Mouse (Mus musculus) frontal cortex, postnatal 36 days (tissue): Measurements from ENCODE around the gene Slc4a1.
A peak's percentile ranks its signal among the peaks of the same experiment; 100 is the strongest.

Source experiments
- DNase-seq, 2 experiments: peaks; one replicate each; pipeline ENCODE4 v3.0.0; 2022; ENCODE audit warnings: low spot score in 2 of 2

Slc4a1 gene

DNA sequence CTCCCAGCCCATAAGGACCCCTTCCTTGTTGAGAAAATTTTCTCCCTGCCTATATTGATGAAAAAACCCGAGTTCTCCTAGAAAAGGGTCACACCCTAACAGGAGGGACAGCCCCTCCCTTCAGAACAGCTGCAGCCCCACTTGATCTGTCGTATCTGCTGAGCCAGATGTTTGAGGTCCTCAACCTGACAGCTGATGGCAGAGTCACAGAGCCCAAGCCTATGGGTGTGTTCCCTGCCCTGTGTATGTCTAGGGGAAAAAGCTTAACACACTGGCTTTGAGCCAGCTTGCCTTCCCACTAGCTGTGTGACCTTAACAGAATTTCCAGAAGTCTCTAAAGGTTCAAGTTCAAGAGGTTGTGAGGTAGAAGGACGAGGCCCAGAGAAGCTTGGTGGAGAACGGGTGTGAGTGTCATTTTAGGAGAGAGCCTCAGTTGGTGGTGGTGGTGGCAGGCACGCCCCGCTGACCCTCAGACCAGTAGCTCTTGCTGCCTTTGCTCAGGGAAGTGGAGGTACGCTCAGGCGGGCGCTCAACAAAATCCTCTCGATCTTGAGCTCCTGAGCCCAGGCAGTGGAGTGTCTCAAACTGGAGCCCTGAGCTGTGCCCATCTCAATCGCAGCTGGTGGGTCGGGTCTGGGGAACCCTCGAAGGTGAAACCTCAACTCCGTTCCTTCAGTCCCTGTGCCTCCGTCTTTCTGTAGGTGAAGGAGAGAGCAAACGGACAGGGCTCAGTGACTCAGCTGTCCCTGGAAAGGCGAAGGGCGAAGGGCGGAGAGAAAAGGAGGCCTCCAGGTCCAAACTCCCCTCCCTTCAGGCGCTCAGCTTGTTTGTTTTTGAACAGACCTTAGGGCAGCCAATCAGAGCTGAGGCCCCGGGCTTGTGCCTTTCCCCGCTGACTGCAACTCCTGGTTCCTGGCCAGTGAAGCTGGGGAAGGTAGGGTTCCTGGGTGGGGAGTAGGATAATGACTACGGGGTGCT is 9.5 kb upstream of the Slc4a1 start:
- no peak for DNase-seq

DNA sequence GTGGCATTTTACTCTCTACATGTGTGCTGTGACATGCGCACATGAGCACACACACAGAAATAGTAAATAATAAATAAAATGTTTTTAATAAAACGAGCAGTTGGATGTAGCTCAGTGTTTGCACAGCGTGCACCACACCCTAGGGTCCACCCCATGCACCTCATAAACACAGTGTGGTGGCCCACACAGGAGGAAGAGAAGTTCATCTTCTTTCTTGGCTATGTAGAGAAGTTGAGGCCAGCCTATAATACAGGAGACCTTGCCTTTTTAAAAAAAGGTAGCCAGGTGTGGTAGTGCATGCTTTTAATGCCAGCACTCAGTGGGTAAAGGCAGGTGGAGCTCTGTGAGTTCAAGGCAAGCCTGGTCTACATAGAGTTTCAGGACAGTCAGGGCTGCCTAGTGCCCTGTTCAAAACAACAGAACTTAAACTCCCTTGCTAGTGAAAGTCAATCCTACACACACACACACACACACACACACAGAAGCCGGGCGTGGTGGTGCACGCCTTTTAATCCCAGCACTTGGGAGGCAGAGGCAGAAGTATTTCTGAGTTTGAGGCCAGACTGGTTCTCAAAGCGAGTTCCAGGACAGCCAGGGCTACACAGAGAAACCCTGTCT is 8.2 kb upstream of the Slc4a1 start:
- DNase-seq, result no peak

DNA sequence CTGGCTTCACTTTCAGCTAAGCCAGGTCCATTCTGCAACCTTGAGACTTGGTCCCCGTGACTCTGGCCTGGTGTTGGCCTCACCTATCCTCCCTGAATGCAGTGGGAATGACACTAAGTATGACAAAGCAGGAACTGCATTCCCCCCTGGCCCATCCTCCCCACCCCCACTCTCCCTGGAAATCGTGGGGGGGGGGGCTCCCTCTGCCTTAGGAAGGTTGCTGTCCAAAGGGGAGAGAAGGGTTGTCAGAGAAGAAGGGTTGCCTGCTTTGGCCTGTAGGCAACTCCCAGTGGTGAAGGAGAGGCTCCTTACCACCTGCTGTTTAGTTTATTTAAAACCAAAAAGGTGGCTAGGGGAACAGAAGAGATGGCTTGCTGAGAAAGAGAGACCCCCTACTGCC is 7.6 kb upstream of the Slc4a1 start:
- DNase-seq, result no peak

DNA sequence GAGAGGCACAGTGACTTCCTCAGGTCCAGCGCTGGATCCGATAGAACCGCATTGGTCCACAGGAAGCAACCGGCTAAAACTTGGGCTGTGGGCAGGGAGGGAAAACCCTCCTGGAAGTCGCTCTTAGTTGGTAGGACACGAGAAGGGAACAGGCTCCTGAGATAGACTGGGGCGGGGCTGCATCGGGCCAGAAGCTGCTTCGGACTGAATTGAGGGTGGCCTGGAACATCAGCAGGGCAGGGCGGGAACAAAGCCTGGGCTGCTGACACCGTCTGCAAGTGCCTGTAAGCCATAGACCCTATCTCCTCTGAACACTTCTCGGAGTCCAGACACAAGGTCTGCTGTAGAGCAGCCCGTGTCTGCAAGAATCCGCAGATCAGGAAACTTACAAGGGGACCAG is 6.9 kb upstream of the Slc4a1 start:
- DNase-seq, result no peak

DNA sequence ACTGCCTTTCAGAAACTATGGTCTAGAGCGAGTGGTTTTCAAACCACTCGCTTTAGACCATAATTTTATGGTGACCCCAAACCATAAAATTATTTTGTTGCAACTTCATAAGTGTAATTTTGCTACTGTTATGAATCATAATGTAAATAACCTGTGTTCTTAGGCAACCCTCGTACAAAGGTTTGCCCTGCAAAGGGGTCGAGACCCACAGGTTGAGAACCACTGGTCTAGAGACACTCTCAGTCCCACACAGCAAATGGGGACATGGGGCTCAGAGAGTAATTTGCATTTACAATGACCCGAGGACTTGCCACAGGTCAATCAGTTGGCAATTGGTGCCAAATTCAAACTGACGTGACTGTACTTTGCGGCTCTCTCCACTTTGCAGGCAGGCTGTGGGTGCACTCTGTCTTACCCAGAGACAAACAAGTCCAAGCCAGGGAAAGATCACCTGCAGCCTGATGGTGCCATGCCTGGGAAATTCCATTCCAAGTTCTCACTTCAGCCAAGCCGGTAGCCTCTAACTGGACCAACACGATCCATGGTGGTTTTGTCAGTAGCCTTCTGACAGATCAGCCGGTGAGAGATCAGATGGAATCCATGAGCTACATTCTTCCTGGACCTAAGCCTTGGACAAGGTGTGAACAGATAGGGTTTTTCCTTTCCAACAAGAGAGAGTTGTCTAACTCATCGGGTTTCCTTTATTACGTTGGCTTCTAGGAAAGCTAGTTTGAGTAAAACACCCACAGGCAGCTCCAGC is 6.1 kb upstream of the Slc4a1 start:
- DNase-seq, result no peak

DNA sequence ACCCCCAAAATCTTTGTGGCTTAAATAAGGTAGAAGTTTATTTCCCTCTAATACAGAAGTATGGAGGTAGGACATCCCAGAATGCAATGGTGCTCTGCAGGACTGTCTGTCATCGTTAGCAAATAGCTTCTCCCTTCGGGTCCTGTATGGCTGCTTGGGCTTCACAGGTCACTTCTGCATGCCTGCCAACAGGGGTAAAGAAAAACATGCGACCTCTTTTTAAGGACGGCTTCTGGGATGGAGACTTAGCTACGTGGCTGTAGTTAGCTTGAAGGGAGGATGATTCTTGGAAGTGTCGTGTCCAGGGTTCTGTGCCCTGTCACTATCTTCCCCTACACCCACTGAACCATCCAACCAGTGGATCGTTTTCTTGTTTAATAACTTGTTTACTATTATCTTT is 4.3 kb upstream of the Slc4a1 start:
- no peak for DNase-seq

DNA sequence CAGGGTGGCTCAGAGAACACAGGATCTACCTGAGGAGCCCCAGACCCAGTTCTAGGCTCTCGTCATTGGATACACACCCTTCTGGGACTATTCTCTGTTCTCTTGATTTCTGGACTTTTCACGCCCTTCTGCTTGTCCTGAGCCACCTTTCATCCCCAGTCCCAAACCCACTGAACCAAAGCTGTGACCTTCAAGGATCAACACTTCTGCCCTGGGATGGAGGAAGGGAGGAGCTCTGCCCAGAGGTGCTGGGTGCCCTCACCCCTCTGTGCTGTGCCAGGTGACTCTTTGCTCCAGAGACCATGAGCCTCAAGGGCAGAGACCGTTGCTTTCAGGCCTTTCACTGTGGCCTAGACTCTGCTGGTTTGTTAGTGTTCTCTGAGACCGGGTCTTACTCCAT is 3.3 kb upstream of the Slc4a1 start:
- no peak for DNase-seq

DNA sequence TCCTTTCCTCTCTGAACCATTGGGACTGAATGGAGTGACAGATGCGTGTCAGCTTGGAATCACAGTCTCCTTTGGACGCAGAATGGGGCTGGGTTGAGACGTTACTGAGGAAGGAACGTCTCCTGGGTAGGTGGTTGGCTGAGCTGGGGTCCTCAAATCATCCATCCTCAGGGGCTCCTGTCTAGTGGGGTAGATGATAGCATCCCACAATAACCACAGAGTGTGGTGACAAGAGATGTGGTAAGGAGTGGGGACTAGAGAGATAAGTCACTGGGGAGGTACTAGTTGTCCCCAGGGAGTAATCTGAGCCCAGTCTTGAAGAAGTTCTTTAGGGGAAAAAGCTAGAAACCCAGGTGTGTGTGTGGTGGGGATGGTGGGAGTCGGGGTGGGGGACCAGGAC is 2.3 kb upstream of the Slc4a1 start:
- no peak for DNase-seq

DNA sequence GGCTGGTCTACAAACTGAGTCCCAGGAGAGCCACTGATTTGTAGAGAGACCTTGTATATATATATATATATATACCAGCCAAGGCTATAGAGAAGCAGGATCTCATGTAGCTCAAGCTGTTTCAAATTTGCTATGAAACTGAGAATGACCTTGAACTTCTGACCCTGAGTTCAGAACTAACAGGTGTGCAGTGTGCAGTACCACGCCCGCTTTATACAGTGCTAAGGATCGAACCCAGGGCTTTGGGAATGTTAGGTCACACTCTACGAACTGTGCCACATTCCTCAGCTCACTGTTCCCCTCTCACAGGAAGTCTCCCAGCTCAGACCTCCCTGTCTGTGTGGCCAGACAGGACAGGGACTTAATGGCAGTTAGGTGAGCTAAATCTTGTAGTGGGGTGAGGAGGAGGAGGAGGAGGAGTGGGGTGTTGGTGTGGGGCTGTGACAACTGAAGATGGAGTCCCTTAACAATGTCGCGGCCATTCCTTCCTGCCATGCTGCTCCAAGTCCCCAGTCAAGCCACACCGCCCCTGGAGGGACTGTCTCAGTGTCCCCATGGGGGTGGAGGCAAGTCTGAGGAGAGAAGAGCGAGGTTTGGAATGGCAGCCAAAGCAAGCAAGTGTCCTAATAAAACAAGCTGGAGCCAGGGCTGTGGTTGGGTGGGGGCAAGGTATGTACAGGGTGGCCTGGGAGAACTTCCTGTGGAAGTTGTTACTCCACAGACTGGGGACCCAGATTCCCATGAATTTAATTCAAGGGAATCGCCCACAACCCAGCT is 1.7 kb upstream of the Slc4a1 start:
- no peak for DNase-seq

DNA sequence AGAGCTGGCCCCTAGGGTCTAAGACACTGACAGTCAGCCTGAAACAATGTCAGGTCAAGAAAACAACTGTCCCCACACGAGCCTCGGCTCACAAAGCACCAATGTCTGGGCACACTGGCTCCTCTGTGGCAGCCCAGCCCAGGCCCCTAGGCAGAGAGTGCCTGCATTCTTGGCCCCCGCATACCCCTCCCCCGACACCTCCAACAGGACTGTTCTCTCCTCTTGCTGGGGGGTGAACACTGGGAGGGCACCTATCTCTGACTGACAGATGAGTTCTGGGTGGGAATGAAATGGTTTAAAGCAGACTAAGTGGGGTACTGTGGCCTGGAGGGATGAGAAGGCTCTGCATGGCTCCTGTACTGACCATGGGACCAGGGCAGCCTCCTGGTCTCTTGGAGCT is 304 bp downstream of the Slc4a1 start:
- DNase-seq, result no peak

DNA sequence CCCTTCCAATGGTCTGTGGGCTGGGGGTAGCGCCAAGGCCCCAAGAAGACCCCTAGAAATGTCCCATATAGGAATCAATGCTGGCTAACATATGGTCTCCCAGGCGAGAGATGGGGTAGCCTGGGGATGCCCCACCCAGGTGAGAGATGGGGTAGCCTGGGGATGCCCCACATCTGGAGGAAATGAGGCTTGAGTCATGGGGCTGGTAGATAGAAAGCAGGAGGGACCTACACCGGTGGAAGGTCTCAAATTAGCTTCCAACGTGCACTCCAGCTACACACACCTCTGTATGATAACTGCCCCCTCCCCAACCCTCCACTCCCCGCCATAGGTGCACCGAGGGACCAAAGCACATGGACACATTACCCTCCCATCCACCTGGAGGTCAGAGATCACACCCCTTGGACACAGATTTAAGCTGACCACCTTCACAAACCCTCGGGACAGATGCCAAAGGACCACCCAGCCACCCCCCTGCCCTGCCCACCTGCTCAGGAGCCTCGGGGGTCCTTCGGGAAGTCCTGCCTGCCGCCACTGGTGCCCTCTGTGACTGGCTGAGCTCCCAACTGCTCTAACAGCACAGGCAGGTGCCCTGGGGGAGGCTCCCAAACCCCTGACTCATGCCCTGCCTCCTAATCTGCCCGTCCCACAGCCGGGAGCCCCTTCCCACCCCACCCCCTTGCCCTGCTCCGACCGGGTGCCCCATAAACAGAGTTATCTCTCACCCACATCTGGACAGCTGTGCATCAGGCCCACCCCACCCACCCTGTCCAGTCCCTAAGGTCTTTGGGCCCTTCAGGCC is 1.2 kb downstream of the Slc4a1 start:
- no peak for DNase-seq

DNA sequence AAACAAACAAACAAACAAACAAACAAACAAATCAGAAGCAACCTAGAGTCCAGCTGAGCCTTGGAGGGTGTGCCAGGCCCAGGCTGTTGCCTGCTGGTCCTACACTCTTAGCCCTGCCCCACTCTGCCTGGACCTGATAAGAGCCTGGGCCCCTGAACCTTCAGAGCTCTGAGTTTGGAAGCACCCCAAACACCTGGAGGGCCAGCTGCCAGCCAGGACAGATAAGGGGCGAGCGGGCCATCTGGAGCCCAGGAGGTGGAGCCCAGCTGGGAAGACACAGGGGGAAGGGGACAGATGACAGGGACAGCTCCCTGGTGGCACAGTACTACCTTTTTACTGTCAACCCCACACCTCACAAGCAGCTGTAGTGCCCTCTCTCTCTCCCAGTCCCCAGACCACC is 2.4 kb downstream of the Slc4a1 start:
- DNase-seq, result no peak

DNA sequence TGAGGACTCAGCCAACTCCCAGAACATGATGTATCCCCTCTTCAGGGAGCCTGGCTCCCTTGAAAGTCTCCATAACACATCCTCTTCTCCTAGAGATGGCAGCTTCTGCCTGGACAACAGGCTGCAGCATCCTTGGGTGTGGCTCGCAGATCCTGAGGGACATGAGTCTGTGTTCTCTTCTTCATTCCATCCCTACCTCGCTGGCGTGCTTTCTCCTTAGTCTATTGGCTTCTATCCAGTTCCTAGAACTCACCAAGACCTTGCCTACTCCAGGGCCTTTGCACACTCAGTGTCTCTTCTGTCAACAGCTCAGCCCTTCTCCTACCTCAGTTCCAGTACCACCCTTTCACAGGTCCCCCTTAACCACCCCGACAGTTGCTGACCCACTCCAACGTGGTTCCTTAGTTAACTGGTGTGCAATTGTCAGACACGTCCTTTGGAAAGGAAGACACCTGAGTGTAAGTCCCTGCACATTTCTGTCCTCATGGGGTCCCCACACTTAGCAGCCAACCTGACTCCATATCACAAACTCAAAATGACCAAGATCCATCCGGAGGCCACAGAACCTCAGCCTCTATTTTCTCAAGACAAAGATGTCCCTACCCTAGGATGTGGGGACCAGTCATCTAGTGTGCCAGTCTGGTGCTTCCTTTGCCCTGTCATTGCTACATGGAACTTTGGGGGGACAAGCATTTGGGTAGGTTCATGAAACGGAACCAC is 4.1 kb downstream of the Slc4a1 start:
- DNase-seq, result no peak

DNA sequence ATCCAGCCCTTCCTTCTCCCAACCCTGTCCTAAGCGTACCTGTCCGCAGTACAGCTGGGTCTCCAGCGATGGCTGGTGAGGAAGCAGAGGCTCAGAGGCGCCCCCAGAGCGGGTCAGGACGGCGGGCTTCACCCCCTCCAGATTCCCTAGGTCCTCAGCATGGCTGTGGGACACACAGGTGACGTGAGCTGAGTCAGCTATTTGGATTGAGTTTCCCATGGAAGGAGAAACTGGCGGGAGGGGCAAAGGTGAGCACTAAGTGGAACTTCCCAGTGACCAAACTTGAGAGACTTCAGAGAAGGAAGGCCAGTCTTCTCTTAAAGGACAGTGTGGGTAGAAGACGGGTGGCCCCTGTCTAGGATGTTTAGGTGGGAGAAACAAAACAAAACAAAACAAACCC is 7.6 kb downstream of the Slc4a1 start:
- no peak for DNase-seq

DNA sequence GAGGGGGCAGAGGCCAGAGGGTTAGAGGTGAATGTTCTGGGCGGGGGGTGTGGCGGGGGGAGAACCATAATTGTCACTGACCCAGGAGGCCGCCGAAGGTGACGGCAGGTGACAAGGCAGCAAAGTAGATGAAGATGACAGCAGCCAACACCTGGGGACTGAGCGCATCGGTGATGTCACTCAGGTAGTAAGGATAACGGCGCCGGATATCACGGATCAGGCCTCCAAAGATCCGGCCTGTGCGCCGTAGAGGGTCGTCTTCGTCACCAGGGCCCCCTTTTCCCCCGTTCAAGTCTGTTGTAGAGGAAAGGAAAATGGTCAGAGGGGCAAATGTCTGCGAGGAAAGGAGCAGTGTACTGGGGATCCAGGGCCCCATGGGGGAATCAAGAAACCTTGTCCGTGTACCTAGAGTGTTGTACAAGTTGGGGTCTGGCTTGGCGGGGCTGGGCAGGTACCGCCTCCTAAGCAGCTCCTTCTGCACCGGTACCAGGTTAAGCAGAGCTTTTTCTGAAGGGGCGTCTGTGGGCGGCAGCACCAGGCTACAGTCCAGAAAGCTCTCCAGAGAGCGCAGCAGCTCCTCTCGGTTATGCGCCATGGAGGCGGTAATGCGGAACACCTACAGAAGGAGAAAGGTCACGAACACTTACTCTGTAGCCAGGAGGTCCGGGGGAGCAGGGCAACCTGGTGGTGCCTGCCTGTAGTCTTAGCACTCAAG is 9.2 kb downstream of the Slc4a1 start:
- peak; percentile 12 to 34 for DNase-seq

DNA sequence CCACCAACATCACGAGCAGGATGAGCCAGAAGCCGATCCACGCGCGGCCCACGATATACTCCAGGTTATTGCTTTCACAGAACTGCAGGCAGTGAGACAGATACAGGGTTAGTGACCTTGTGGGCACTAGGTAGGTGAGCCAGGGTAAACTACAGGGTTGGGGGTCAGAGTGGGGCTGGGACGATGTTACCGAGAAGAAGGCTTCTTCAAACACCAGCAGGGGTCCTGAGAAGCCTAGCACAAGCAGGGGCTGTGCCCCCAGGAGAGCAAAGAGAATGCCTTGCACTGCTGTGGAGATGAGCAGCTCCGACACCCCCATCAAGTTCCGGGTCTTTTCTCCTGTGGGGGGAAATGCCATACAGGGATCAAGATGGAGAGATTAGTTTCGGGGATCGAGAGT is 9.8 kb downstream of the Slc4a1 start:
- no peak for DNase-seq

DNA sequence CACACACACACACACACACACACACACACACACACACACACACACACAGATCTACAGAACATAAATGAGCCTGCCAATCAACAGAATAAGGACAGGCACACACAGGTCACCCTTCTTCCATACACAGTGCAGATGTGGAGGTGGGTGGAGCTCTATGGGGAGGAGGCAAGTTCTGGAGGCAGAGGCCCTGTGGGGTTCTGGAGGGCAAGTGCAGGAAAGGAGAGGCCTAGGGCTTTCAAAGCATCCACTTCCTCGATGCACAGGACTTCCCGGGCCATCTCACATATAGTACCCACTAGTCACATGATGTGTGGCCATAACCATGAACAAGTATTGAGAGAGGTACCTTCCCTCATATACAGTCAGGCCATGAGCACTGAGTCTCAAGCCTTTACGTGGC is 10.5 kb downstream of the Slc4a1 start:
- DNase-seq, result no peak

DNA sequence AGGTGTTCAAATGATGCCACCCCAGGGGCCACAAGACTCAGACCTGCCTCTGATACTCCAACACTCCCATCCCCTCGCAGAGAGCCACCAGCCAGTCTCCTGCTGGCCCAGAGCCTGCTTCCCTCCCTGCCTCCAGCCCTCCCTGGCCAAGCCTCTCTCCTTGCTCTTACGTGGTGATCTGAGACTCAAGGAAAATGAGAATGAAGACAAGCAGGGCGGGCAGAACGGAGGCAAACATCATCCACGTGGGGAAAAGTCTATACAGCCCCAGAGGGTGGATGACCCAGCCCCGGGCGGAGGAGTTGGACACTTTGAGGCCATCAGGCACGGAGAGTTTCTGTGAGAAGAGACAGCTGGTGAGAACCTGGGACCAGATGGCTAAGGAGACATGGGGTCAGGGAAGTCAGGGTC is 13.0 kb downstream of the Slc4a1 start:
- DNase-seq, result no peak

DNA sequence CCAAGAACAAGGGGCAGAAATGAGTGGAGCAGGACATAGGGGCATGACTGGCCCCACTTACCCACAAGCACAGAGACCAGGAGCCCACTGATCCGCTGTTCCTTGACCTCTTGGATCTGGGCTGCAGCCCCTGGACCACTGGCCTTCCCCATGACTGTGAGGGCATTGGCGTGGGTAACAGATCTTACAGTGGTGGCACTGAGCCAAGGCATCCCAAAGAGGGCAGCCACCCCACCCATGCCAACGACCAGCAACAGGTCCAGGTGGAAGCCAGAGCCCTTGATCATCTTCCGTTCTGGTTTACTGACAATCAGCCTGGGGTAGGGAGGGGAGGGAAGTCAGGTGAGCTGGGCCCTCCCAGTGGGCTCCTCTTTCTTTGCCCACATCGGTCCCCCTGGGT is 13.6 kb downstream of the Slc4a1 start:
- DNase-seq, result no peak
